Mouse (Mus musculus): ENCODE results near the gene Tdgf1.

Gene Tdgf1

DNA sequence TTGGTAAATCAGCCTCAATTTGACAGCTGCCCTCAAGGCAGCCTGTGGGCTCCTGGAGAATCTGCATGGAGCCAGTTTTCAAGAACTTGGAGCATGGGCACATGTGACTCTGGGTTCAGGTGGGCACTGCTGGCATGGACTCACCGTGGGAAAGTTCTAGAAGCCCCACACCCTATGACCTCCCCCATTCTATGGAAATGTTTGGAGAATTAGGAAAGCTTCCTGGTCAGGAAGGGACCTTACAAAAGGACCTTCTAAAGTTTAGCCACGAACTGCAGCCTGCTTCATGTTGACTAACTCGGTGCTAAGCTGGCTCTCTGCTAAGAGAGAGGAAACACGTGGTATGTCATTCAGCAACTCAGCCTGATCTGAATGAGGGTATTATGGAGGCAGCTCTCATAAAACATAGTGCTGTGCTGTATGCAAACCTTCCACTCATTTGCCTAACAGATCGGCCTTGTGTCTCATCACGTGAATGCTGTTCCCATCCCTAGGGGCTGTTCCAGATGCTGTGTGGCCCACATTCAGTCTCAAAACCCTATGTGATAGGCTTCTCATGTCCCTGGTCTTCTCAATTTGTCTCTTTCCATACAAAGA, 36.5 kb downstream of the Tdgf1 start:
- DNase-seq, result no peak

DNA sequence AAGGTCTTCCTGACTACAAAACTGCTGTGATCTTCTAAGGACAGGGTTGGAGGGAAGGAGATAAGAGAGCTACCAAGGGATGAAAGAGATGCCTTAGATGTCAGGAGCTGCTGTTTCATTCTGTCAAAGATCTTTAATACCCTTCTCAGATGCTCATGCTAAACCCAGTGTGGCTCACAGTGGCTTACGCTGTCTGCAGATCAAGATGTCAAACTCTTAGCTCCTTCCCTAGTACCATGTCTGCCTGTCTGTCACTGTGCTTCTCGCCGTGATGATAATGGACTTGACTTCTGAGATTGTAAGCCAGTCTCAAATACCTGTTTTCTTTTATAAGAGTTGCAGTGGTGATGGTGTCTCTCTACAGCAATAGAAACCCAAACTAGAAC, 37.3 kb downstream of the Tdgf1 start:
- no peak for DNase-seq

DNA sequence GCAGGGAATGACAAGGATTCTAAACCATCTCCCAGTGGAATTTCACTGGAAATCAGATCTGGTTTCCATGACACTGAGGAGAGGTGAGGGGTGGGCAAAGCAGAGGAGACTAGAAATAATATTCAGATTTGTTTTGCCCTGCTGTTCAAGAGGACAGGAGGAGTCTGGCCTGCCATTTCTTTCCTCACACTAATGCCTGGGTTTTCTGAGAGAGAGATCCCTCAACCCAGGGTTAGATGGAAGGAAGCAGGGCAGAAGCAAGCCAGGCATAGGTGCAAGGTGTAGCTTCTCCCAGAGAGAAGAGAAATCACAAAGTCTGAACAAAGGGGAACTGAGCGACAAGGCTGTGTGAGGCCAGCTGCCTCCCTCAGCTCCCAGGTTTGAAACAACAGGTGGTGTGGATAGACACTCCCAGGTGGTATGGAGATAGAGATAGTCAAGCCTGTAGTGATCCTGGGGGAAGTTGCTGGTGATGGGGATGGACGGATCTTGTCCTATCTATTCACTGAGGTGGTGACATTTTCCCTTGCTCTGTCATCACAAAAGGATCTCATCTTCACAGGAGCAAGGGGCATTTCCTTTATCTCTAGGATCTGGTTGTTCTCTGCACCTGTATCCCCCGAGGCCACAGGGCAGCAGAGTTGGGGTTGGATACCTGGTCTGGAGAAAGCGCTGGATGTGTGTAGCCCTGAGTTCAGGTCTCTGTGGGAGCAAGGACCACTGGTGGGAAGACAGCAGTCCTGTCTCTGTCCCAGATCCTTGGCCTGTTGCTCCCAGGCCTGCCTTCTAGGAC, 37.9 kb downstream of the Tdgf1 start:
- no peak for DNase-seq

- no peak for DNase-seq
Observed at GRCm38 (mm10) chr9:110907201-110907837, 38.6 kb downstream of the Tdgf1 start.

DNA sequence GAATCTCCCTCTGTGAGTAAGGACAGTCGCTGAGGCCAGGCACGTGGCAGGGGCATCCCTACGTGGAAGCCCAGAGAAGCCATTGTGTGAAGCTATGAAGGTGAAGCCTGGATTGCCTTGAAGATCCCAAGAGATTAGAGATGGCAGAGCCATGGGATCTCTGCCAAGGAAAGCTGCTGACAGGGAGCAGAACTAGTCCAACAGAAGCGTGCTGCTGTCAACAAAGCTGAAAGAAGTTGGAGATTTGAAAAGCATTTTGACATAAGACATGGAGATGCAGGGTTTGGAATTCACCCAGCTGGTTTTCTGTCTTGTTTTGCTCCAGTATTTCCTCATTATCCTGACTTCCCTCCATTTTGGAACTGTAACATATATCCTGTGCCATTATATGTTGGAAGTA, 43.7 kb downstream of the Tdgf1 start:
- no peak for DNase-seq

GRCm38 (mm10) chr9:110901204-110901603, 44.8 kb downstream of the Tdgf1 start:
- DNase-seq, result no peak

GRCm38 (mm10) chr9:110899451-110900008, 46.4 kb downstream of the Tdgf1 start:
- no peak for DNase-seq

- no peak for DNase-seq
Observed at GRCm38 (mm10) chr9:110896595-110896994, 49.4 kb downstream of the Tdgf1 start.

GRCm38 (mm10) chr9:110895994-110896393, 50.0 kb downstream of the Tdgf1 start:
- no peak for DNase-seq

GRCm38 (mm10) chr9:110895507-110895906, 50.5 kb downstream of the Tdgf1 start:
- no peak for DNase-seq

DNA sequence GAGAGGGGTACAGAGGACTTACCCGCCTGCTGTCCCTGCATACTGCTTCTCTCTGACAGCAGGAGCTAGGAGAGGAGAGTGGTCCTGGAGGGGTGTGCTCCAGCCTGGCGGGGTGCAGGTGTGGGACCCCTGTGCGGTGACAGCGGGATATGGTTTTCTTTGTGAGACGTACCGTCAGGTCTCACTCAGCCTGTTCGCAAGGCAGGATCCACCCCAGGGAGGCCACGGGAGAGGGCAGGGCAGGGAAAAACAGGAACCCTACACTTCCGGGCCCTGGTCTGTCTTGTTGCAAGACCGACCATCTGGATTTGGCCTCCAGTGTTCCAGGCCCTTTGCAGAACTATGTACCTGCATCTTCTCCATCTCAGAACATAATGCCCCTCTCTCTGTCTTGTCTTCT, 52.5 kb downstream of the Tdgf1 start:
- DNase-seq, result no peak

GRCm38 (mm10) chr9:110892552-110892951, 53.4 kb downstream of the Tdgf1 start:
- DNase-seq, result no peak

- no peak for DNase-seq
Observed at GRCm38 (mm10) chr9:110891077-110891828, 54.7 kb downstream of the Tdgf1 start.

DNA sequence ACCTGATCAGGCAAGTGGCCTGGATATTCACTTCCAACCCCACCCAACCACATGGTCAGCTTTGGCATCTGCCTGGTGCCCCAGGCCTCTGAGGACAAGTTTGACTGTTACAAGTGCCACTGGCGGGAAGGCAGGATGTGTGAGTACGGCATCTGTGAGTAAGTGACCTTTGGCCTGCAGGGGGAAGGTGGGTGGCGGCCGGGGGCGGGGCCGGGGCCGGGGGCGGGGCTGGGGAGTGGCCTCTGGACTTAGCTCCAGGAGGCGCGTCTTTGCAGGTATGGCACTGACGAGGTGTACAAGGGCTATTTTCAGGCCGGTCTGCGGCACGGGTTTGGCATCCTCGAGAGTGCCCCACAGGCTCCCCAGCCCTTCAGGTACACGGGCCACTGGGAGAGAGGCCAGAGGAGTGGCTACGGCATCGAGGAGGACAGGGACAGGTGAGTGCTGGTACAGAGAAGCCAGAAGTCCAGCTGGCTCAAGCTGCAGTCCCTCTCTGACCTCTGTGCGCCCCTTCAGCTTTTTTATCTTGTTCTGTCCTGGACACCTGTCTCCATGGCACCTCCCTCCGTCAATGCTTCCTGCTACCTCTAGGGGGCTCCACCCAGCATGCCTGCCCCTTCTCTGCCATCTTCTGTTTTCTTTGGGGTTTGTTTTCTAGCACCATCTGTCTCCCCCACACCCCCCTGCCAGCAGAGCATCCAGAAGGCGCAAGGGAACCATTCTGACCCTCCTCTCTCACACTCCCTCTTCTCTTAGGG, 55.8 kb downstream of the Tdgf1 start:
- no peak for DNase-seq

All from cerebellum, adult 9-10 months (tissue).